Mouse (Mus musculus) forebrain, postnatal 0 days (tissue): ENCODE data around the gene 1700029F12Rik. TPM values are rescaled to one million over a fixed set of nuclear protein-coding genes. Genes with fewer than 3 reads are reported as not detected.
A peak's percentile ranks its signal among the peaks of the same experiment; 100 is the strongest.

Experiments
- ATAC-seq: fragments of 200-750 bp; cut with Nextera tagmentation; 2 replicates; pipeline ENCODE4 v1.8.0; 2017; ENCODE audit warnings: mild to moderate bottlenecking, moderate library complexity
- DNase-seq: peaks from one replicate; pipeline ENCODE4 v3.0.0-alpha.2; 2015
- H3K27ac ChIP-seq: fragments of 300-500 bp; sonication (generic); 2 replicates; pipeline ENCODE4 v1.5.1; 2014; ENCODE audit warnings: low read depth, mild to moderate bottlenecking, antibody characterized with exemption, low read length, moderate library complexity, mixed read lengths
- H3K27me3 ChIP-seq: fragments of 300-500 bp; sonication (generic); 2 replicates; pipeline ENCODE4 v1.6.1; 2014; ENCODE audit warnings: mild to moderate bottlenecking, low read length, mixed read lengths; ENCODE audit not compliant: insufficient read depth
- H3K36me3 ChIP-seq: fragments of 300-500 bp; sonication (generic); 2 replicates; pipeline ENCODE4 v1.6.1; 2014; ENCODE audit warnings: mild to moderate bottlenecking, moderate library complexity; ENCODE audit not compliant: insufficient read depth
- H3K4me1 ChIP-seq: fragments of 300-500 bp; sonication (generic); 2 replicates; pipeline ENCODE4 v1.6.1; 2014; ENCODE audit warnings: antibody characterized with exemption; ENCODE audit not compliant: insufficient read depth
- H3K4me2 ChIP-seq: fragments of 300-500 bp; sonication (generic); 2 replicates; pipeline ENCODE4 v1.6.1; 2014; ENCODE audit warnings: low read depth, mild to moderate bottlenecking, moderate library complexity
- H3K4me3 ChIP-seq: fragments of 300-500 bp; sonication (generic); 2 replicates; pipeline ENCODE4 v1.5.1; 2014; ENCODE audit warnings: low read depth, low read length, mixed read lengths
- H3K9ac ChIP-seq: fragments of 300-500 bp; sonication (generic); 2 replicates; pipeline ENCODE4 v1.6.1; 2014; ENCODE audit warnings: mild to moderate bottlenecking
- H3K9me3 ChIP-seq: fragments of 300-500 bp; sonication (generic); 2 replicates; pipeline ENCODE4 v1.6.1; 2016; ENCODE audit warnings: low read length
- CTCF ChIP-seq: sonication (generic); IDR thresholded peaks from 2 replicates; pipeline ENCODE4 v1.5.1; 2016; ENCODE audit warnings: antibody characterized with exemption, control low read depth, low read depth
- WGBS: fragments of 180-500 bp; shearing (Covaris S2); extraction: QIAGEN DNeasy Blood & Tissue Kit; methylation state at CpG from one replicate; pipeline ENCODE4 v1.1.7; 2014; 5-methylcytosine and 5-hydroxymethylcytosine counted together
- polyA plus RNA-seq: library from polyadenylated mRNA; unstranded; fragments of >200 nt; fragmentation: Nextera tagmentation; extraction: Ambion mirVana; gene quantifications from 2 replicates; pipeline ENCODE4 v1.2.1, GENCODE M21; 2015
- total RNA-seq: library from RNA; depleted of rRNA; stranded (reverse); fragments of >200 nt; gene quantifications from 2 replicates; pipeline ENCODE4 v1.2.3, GENCODE M21; 2014

1700029F12Rik gene
- total and polyA plus RNA-seq, 2 experiments from 2014 or later: not detected

DNA sequence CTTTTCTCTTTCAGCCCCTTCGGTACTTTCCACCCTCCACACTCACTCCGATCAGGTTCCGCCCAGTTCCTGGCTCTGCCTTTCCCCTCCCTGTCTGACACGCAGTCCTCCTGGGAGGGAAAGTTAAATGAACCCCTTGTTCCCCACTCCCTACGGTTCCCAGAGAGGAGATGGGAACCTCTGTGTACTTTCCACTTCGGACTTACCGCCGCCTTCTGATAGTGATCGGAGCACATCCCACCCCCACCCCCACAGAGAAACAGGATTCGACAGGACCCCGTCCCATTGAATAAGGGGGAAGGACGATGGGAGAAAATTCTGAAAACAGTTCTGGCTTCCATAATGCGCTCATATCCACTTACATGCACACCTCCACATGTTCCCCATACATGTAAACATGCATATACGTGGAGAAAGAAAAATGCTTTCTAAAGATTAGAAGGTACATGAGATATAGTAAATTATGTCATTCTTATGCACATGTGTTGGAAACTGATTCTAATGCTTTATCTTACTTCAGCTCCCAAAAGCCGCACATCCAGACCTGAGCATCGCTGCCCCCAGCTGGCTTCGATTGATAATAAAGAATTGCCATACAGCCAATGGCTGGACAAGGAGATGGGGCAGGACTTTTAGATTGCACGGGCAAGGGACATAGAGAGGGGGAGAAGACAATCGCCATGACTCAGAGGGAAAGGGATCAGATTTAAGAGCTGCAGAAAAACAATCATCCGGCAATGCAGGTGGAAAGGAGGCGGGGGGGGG, 26.5 kb downstream of the 1700029F12Rik start:
- no peaks in the 10 kb centered on the region for H3K36me3 ChIP-seq
- H3K27ac ChIP-seq: peak overlapping the region; percentile 15; the same call in 1 of the 2 replicates
- H3K27me3 ChIP-seq: no peaks in the 10 kb centered on the region
- TF ChIP-seq CTCF: no peak
- WGBS: 2% methylated on average over 18 of the region's 21 CpGs
- ATAC-seq (peak; percentile 74), DNase-seq (peak; percentile 69)
- peak overlapping the region; percentile 71 for H3K4me2 ChIP-seq
- peak overlapping the region; percentile 40 for H3K4me3 ChIP-seq
- peak overlapping the region; percentile 49 for H3K9ac ChIP-seq
- 0 out of 2 replicates have a peak, but pooled peaks cover 10% of the 10 kb centered on the region for H3K4me1 ChIP-seq
- no peaks in the 10 kb centered on the region for H3K9me3 ChIP-seq

DNA sequence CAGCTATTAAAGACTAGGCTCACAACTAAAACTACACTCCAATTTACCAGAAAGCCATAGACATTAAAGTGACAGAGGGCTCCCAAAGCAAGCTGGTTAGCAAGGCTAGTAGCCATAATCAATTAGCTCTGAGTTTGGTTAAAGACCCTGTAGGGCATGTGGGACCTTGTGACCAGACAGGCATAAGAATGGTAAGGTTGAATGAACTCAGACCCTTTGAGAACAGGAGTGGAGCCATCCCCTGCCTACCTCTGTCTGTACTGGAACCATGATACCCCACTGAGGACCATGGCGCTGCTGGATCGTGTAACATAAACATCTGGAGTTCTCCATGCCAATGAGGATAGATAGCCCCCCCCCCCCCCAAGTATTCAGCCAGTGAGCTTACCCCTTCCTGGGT, 27.4 kb downstream of the 1700029F12Rik start:
- H3K9me3 ChIP-seq: no peaks in the 10 kb centered on the region
- WGBS: 52% methylated on average over 2 of the region's 2 CpGs
- no peak overlapping the region for H3K9ac ChIP-seq
- peak overlapping the region; percentile 71; the same call in 1 of the 2 replicates for H3K4me2 ChIP-seq
- H3K36me3 ChIP-seq: no peaks in the 10 kb centered on the region
- no peak overlapping the region for H3K27ac ChIP-seq
- DNase-seq: no peak
- H3K4me1 ChIP-seq: 0 out of 2 replicates have a peak, but pooled peaks cover 10% of the 10 kb centered on the region
- no peaks in the 10 kb centered on the region for H3K27me3 ChIP-seq
- TF ChIP-seq CTCF: no peak
- peak overlapping the region; percentile 40; the same call in 1 of the 2 replicates for H3K4me3 ChIP-seq
- ATAC-seq: no peak

DNA sequence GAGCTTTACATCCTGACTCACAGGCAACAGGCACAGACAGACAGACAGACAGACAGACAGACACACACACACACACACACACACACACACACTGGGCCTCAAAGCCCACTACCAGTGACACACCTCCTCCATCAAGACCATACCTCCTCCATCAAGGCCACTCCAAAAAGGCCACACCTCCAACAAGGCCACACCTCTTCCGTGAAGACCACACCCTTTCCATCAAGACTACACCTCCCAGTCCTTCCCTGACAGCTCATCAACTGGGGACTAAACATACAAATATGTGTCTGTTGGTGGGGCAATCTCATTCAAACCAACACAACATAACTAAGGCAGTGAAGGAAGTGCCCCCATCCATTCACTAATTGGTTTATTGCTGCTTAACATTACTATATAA, 37.1 kb downstream of the 1700029F12Rik start:
- 94% methylated on average over 1 of the region's 1 CpGs for WGBS
- no peaks in the 10 kb centered on the region for H3K36me3 ChIP-seq
- H3K4me3 ChIP-seq: no peak overlapping the region
- no peak overlapping the region for H3K4me2 ChIP-seq
- H3K4me1 ChIP-seq: no peaks in the 10 kb centered on the region
- ATAC-seq (no peak), DNase-seq (no peak)
- no peak overlapping the region for H3K27ac ChIP-seq
- TF ChIP-seq CTCF: no peak
- H3K9ac ChIP-seq: no peak overlapping the region
- no peaks in the 10 kb centered on the region for H3K9me3 ChIP-seq
- no peaks in the 10 kb centered on the region for H3K27me3 ChIP-seq

DNA sequence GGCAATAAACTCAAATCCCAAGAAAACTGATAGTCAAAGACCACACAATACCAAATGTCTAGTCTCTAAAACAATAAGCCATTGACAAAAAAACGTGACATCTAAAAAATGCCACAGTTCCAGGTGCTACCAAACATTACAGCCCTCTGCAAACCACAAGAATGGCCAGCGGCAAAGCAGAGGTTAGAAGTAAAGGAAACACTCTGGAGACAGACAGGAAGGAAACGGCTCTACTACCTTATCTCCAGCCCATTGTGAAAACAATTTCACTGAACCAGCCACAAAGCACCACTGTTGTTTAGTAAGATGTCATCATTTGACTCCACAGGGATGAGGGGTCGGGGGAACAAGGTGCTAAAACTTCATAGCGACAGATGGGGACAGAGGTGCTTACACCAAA, 38.9 kb downstream of the 1700029F12Rik start:
- Histone ChIP-seq H3K9ac (no peak overlapping the region), H3K4me3 (no peak overlapping the region), H3K27me3 (no peaks in the 10 kb centered on the region), H3K9me3 (no peaks in the 10 kb centered on the region), H3K4me2 (no peak overlapping the region), H3K4me1 (no peaks in the 10 kb centered on the region), H3K36me3 (no peaks in the 10 kb centered on the region), H3K27ac (no peak overlapping the region)
- ATAC-seq: no peak
- no peak for DNase-seq
- no peak for TF ChIP-seq CTCF
- 83% methylated on average over 5 of the region's 5 CpGs for WGBS

DNA sequence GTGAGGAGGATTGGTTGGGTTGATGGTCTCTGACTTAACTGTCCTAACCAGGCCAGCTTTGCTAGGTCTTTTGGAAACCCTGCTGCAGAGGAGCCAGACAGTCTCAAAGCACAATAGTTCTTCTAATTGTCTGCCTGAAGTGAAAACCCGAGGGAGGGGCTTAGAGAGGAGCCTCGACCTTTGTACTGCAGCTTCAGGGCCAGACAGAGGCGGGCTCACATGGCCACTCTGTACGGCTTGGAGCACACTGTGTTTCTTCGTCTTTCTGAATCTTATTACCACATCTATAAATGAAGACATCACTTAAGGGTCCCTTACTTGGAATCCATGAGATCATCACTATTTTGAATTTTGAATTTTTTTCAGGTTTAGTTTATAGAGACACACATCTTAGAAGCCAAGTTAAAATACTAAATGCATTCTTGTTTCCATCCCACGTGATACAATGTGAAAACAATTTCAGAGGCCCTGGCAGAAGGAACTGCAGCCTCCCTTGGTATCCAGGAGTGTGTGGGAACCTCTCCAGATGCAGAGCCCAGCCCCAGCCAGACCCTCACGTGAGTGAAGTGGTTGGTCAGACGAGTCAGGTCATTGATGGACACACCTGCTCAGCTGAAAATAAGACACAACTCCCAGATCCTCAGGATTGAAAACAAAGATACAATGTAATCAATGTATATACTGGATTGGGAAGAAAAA, 40.7 kb downstream of the 1700029F12Rik start:
- TF ChIP-seq CTCF: no peak
- no peak for ATAC-seq
- no peak overlapping the region for H3K4me2 ChIP-seq
- no peaks in the 10 kb centered on the region for H3K36me3 ChIP-seq
- 34% methylated on average over 8 of the region's 8 CpGs for WGBS
- H3K27me3 ChIP-seq: no peaks in the 10 kb centered on the region
- H3K4me1 ChIP-seq: no peaks in the 10 kb centered on the region
- H3K27ac ChIP-seq: no peak overlapping the region
- no peaks in the 10 kb centered on the region for H3K9me3 ChIP-seq
- DNase-seq: no peak
- no peak overlapping the region for H3K4me3 ChIP-seq
- H3K9ac ChIP-seq: no peak overlapping the region

DNA sequence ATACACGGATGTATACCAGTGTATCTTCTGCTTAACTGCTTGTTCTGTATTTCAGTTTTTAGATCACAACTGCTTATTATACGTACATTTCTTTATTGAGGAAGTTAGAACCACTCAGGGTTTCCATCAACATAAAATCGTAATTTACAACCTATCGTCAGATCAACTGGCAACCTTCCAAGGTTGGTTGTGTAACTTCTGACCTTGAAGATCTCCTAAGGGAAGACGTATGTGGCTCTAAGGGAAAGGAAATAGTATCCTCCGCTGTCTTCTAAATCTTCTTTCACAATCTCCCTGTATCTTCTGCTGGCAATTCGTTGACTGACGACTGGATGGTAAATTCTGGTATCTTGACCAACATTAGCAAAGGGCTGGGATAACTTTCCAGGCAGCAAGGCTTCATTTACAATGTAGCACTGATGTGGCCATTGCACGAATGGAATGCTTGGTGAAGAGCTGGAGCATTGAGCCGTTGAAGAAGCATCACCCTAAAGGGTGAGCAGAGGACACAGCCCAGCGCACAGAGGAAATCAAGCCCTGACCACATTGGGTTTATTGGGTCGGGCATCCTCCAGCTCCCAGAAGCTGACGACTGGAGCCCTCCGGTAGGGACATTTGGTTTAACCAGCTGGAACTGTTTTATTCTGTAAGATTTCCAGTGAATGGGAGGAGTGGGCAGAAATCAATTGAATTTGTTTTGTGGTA, 43.4 kb downstream of the 1700029F12Rik start:
- Histone ChIP-seq H3K9me3 (no peaks in the 10 kb centered on the region), H3K36me3 (no peaks in the 10 kb centered on the region), H3K27me3 (no peaks in the 10 kb centered on the region), H3K9ac (no peak overlapping the region), H3K4me1 (no peaks in the 10 kb centered on the region), H3K4me2 (no peak overlapping the region), H3K4me3 (no peak overlapping the region), H3K27ac (no peak overlapping the region)
- ATAC-seq (no peak), DNase-seq (no peak)
- no peak for TF ChIP-seq CTCF
- 90% methylated on average over 14 of the region's 14 CpGs for WGBS
